12 mouse cellular contexts compared by ENCODE assay signal in the genomic region with DNA sequence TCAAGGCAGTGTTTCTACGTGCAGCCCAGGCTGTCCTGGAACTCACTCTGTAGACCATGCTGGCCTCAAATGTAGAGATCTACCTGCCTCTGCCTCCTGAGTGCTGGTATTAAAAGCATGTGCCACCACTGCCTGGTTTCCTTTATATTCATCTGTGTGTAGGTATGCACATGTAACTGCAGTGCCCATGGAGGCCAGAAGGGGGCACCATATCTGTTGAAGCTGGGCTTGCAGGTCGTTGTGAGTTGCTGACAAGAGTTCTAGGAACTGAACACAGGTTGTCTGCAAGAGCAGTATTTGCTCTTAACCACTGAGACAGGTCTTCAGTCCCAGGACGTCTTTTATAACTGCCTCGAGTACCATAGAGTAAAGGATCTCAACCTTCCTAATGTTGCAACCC. TPM values are rescaled to one million over a fixed set of nuclear protein-coding genes. Genes with fewer than 3 reads are reported as not detected.
DNase-seq lines count a peak whose midpoint lies in the region; ATAC-seq and TF ChIP-seq lines count a peak whose summit lies in the region.
"Had no signal": no experiment of that assay in that cellular context is flagged by ENCODE, and none has a peak within 500 bp of the region (broad histone marks: within the 10 kb centered on the region; RNA-seq: fewer than 3 reads in every experiment).

No protein-coding gene starts in this region.

- no peak for TF ChIP-seq POLR2A in MEL (IDR thresholded peaks at IDR 0.05; ENCODE audit: control insufficient read depth in 1 of 2, insufficient read depth in 1 of 2, low read depth in 1 of 2, low read length in 2 of 2, poor library complexity in 1 of 2)

- H3K9me3 ChIP-seq in kidney, postnatal 0 days (replicated peaks; ENCODE audit: low read length), result no peaks in the 10 kb centered on the region
- H3K9me3 ChIP-seq in MEL (replicated peaks; ENCODE audit: insufficient read depth, low read length), result no peaks in the 10 kb centered on the region
- H3K9me3 ChIP-seq: hindbrain, embryonic 15.5 days; liver, embryonic 13.5 days had no signal

- H3K36me3 ChIP-seq in kidney, postnatal 0 days (ENCODE audit: insufficient read depth, low read length), result no peaks in the 10 kb centered on the region
- no peaks in the 10 kb centered on the region for H3K36me3 ChIP-seq in MEL (ENCODE audit: control insufficient read depth in 1 of 2, insufficient read depth in 2 of 2, low read length in 2 of 2)
- H3K36me3 ChIP-seq in splenic B cell, adult 2 months (ENCODE audit: control insufficient read depth, insufficient read depth, low read length, poor library complexity, severe bottlenecking), result peaks cover 2% of the 10 kb centered on the region; the same call in 1 of the 2 replicates
- H3K36me3 ChIP-seq: hindbrain, embryonic 15.5 days; liver, embryonic 13.5 days had no signal

- no peak overlapping the region for H3K27ac ChIP-seq in kidney, postnatal 0 days
- H3K27ac ChIP-seq in MEL (ENCODE audit: control insufficient read depth, low read depth, low read length), result no peak overlapping the region
- H3K27ac ChIP-seq: hindbrain, embryonic 15.5 days; liver, embryonic 13.5 days had no signal

- no peaks in the 10 kb centered on the region for H3K4me1 ChIP-seq in kidney, postnatal 0 days (replicated peaks; ENCODE audit: insufficient read depth, low read length)
- H3K4me1 ChIP-seq in MEL (ENCODE audit: control insufficient read depth in 1 of 2, insufficient read depth in 2 of 2, low read length in 2 of 2), result no peaks in the 10 kb centered on the region
- H3K4me1 ChIP-seq: hindbrain, embryonic 15.5 days had no signal

- H3K9ac ChIP-seq in kidney, postnatal 0 days (ENCODE audit: low read depth, low read length), result no peak overlapping the region
- H3K9ac ChIP-seq in MEL (ENCODE audit: control insufficient read depth, low read depth, low read length, poor library complexity, severe bottlenecking), result no peak overlapping the region
- H3K9ac ChIP-seq: hindbrain, embryonic 15.5 days; liver, embryonic 13.5 days had no signal

- no peak for ATAC-seq in kidney, postnatal 0 days (replicated peaks; ENCODE audit: low FRiP score, low read depth)
- ATAC-seq: activated CD4-positive, CD25-positive, alpha-beta regulatory T cell, adult 4 months had no signal

- TF ChIP-seq RAD21 in MEL (IDR thresholded peaks at IDR 0.05; ENCODE audit: low read depth, low read length), result no peak

- peak; percentile 41; the same call in 1 of the 2 replicates for TF ChIP-seq CTCF in kidney, postnatal 0 days (IDR thresholded peaks at IDR 0.05; ENCODE audit: low read depth)
- peak in 2 of 3 experiments; percentile 15; a peak in 1 of 6 replicates for TF ChIP-seq CTCF in MEL (IDR thresholded peaks at IDR 0.05 in 2 of 3, conservative IDR thresholded peaks at IDR 0.05 in 1 of 3; ENCODE audit: control insufficient read depth in 1 of 3, insufficient read depth in 1 of 3, low read depth in 2 of 3, low read length in 3 of 3, poor library complexity in 1 of 3, severe bottlenecking in 1 of 3)

- H3K79me2 ChIP-seq in MEL (ENCODE audit: control insufficient read depth, insufficient read depth, low read length, poor library complexity), result no peaks in the 10 kb centered on the region

- no peak overlapping the region for H3K4me3 ChIP-seq in kidney, postnatal 0 days (replicated peaks; ENCODE audit: low read depth, low read length)
- no peak overlapping the region for H3K4me3 ChIP-seq in MEL (ENCODE audit: control insufficient read depth in 1 of 2, insufficient read depth in 1 of 2, low read depth in 2 of 2, low read length in 2 of 2)
- H3K4me3 ChIP-seq: hindbrain, embryonic 15.5 days; liver, embryonic 13.5 days had no signal

- 83% methylated on average over 4 of the region's 4 CpGs for WGBS in kidney, postnatal 0 days

- no peak for DNase-seq in kidney, postnatal 0 days (ENCODE audit: low spot score)
- DNase-seq in kidney, adult 9 months, result no peak
- peak; percentile 80 to 82 for DNase-seq in B cell, adult 2 months
- DNase-seq in MEL (ENCODE audit: low read depth, low spot score), result peak; percentile 7
- DNase-seq in splenic B cell, adult 2 months (ENCODE audit: low read depth, low spot score), result peak; percentile 74
- DNase-seq in right cerebral cortex, adult 2 months (ENCODE audit: low spot score in 2 of 2), result no peak
- no peak for DNase-seq in cerebellum, adult 9-10 months
- DNase-seq: heart, adult 11 months; liver, embryonic 13.5 days had no signal

- TF ChIP-seq EP300 in MEL (IDR thresholded peaks at IDR 0.05; ENCODE audit: low read depth in 1 of 2, low read length in 2 of 2), result no peak

- H3K4me2 ChIP-seq in kidney, postnatal 0 days (ENCODE audit: low read length), result no peak overlapping the region
- H3K4me2 ChIP-seq: hindbrain, embryonic 15.5 days; liver, embryonic 13.5 days; midbrain, embryonic 11.5 days had no signal

- H3K27me3 ChIP-seq in kidney, postnatal 0 days (ENCODE audit: insufficient read depth, low read length), result no peaks in the 10 kb centered on the region
- no peaks in the 10 kb centered on the region for H3K27me3 ChIP-seq in MEL (ENCODE audit: control insufficient read depth in 1 of 2, insufficient read depth in 2 of 2, low read length in 2 of 2)
- H3K27me3 ChIP-seq in splenic B cell, adult 2 months (ENCODE audit: control insufficient read depth, insufficient read depth, low read length, poor library complexity, severe bottlenecking), result no peaks in the 10 kb centered on the region
- H3K27me3 ChIP-seq: hindbrain, embryonic 15.5 days; liver, embryonic 13.5 days had no signal

TF ChIP-seq in MEL, 35 proteins besides CTCF, POLR2A, EP300 and RAD21:
- TF ChIP-seq HCFC1 (IDR thresholded peaks at IDR 0.05; ENCODE audit: low read depth, low read length) (no peak), ZKSCAN1 (IDR thresholded peaks at IDR 0.05; ENCODE audit: low read depth, low read length) (no peak), TAL1 (IDR thresholded peaks at IDR 0.05; ENCODE audit: low read length) (no peak), ZNF384 (IDR thresholded peaks at IDR 0.05; ENCODE audit: low read depth, low read length) (no peak), POLR2AphosphoS2 (IDR thresholded peaks at IDR 0.05; ENCODE audit: low read length) (no peak), MYB (IDR thresholded peaks at IDR 0.05; ENCODE audit: low read depth, low read length) (no peak), NELFE (IDR thresholded peaks at IDR 0.05; ENCODE audit: low read depth, low read length) (no peak)
TF ChIP-seq in MEL: peak in this region for 0.

RNA-seq across cellular contexts. Expression of a gene that starts 2.6 kb away (rescaled TPM):
- polyA plus RNA-seq in kidney, postnatal 0 days (2015; fragmentation: Nextera tagmentation; extraction: Ambion mirVana), result 0.16 and 0.18 TPM in 2 replicates
- not detected in 2 replicates for total RNA-seq in MEL (2012; rRNA removed)
- polyA plus RNA-seq in MEL (2012; ENCODE audit: insufficient read depth in 1 of 2, insufficient read length in 2 of 2, low read depth in 1 of 2, low replicate concordance in 2 of 2, missing spikeins in 1 of 2), result not detected
- polyA plus RNA-seq: midbrain, embryonic 11.5 days had no signal

Comparison
In these comparisons a context has a peak if more than half of its experiments do, and no peak if none do; other contexts are left out.
1. DNase-seq: peak in B cell, adult 2 months (2 of 2), MEL (single experiment) and splenic B cell, adult 2 months (single experiment); none in kidney, postnatal 0 days (single experiment), kidney, adult 9 months (single experiment), right cerebral cortex, adult 2 months (0 of 2) and cerebellum, adult 9-10 months (single experiment).